Mouse (Mus musculus): ENCODE measurements at regions not wholly inside any gene's neighbourhood (a gene's known extent, or its start where the extent isn't known, plus 50 kb on each side); places are given as distances from the start of the nearest gene placed in this dataset.

- DNase-seq, result peak; percentile 24
- intact Hi-C loops (cut with DNase I; ENCODE audit: low total_unique reads), result no loop called here
Measured at GRCm38 (mm10) chr8:35933186-35934114, 167.9 kb downstream of the Gm19410 start.

GRCm38 (mm10) chr8:35934115-35934607 lies 168.6 kb downstream of the Gm19410 start:
- intact Hi-C loops (cut with DNase I; ENCODE audit: low total_unique reads), result no loop called here
- no peak for DNase-seq

- intact Hi-C loops (cut with DNase I; ENCODE audit: low total_unique reads), result no loop called here
- DNase-seq, result no peak
Measured at GRCm38 (mm10) chr8:35935034-35935433, 169.4 kb downstream of the Gm19410 start.

GRCm38 (mm10) chr8:35939199-35939598 lies 173.6 kb downstream of the Gm19410 start:
- no peak for DNase-seq
- intact Hi-C loops (cut with DNase I; ENCODE audit: low total_unique reads), result no loop called here

- intact Hi-C loops (cut with DNase I; ENCODE audit: low total_unique reads), result no loop called here
- DNase-seq, result no peak
Measured at GRCm38 (mm10) chr8:35942515-35942914, 176.9 kb downstream of the Gm19410 start.

- no peak for DNase-seq
- intact Hi-C loops (cut with DNase I; ENCODE audit: low total_unique reads), result no loop called here
Measured at GRCm38 (mm10) chr8:35943686-35944085, 178.1 kb downstream of the Gm19410 start.

GRCm38 (mm10) chr8:35944461-35944860 lies 178.9 kb downstream of the Gm19410 start:
- DNase-seq, result no peak
- intact Hi-C loops (cut with DNase I; ENCODE audit: low total_unique reads), result no loop called here

- no peak for DNase-seq
- intact Hi-C loops (cut with DNase I; ENCODE audit: low total_unique reads), result no loop called here
Measured at GRCm38 (mm10) chr8:35946539-35946940, 180.9 kb downstream of the Gm19410 start.

GRCm38 (mm10) chr8:35948146-35948545 lies 182.6 kb downstream of the Gm19410 start:
- DNase-seq, result no peak
- intact Hi-C loops (cut with DNase I; ENCODE audit: low total_unique reads), result no loop called here

- DNase-seq, result no peak
- intact Hi-C loops (cut with DNase I; ENCODE audit: low total_unique reads), result no loop called here
Measured at GRCm38 (mm10) chr8:35948751-35949183, 183.2 kb downstream of the Gm19410 start.

- DNase-seq, result no peak
- intact Hi-C loops (cut with DNase I; ENCODE audit: low total_unique reads), result no loop called here
Measured at GRCm38 (mm10) chr8:35955506-35955905, 189.9 kb downstream of the Gm19410 start.

- no peak for DNase-seq
- intact Hi-C loops (cut with DNase I; ENCODE audit: low total_unique reads), result no loop called here
Measured at GRCm38 (mm10) chr8:35956319-35956718, 190.7 kb downstream of the Gm19410 start.

GRCm38 (mm10) chr8:35959201-35959600 lies 193.6 kb downstream of the Gm19410 start:
- intact Hi-C loops (cut with DNase I; ENCODE audit: low total_unique reads), result no loop called here
- peak; percentile 20 for DNase-seq

- intact Hi-C loops (cut with DNase I; ENCODE audit: low total_unique reads), result no loop called here
- DNase-seq, result no peak
Measured at GRCm38 (mm10) chr8:35960867-35961614, 195.5 kb downstream of the Gm19410 start.

- intact Hi-C loops (cut with DNase I; ENCODE audit: low total_unique reads), result no loop called here
- peak; percentile 31 for DNase-seq
Measured at GRCm38 (mm10) chr8:35961615-35962220, 196.1 kb downstream of the Gm19410 start.

GRCm38 (mm10) chr8:35964932-35965331 lies 199.3 kb downstream of the Gm19410 start:
- no peak for DNase-seq
- intact Hi-C loops (cut with DNase I; ENCODE audit: low total_unique reads), result no loop called here

- intact Hi-C loops (cut with DNase I; ENCODE audit: low total_unique reads), result no loop called here
- DNase-seq, result no peak
Measured at GRCm38 (mm10) chr8:35968341-35968740, 202.8 kb downstream of the Gm19410 start.

- no peak for DNase-seq
- intact Hi-C loops (cut with DNase I; ENCODE audit: low total_unique reads), result no loop called here
Measured at GRCm38 (mm10) chr8:35971082-35971481, 205.5 kb downstream of the Gm19410 start.

- no peak for DNase-seq
- intact Hi-C loops (cut with DNase I; ENCODE audit: low total_unique reads), result no loop called here
Measured at GRCm38 (mm10) chr8:35974323-35975029, 208.9 kb downstream of the Gm19410 start.
